Mouse (Mus musculus): ENCODE results near the gene Myo3b.

GRCm38 (mm10) chr2:70226679-70227078 is 187.8 kb downstream of the Myo3b start:
- peak; percentile 49; the same call in 1 of the 2 replicates for TF ChIP-seq CTCF (IDR thresholded peaks at IDR 0.05; ENCODE audit: low read depth)
- no peak for TF ChIP-seq EP300 (IDR thresholded peaks at IDR 0.05; ENCODE audit: low read depth)

Data from liver, embryonic 14.5 days (tissue).